Mouse (Mus musculus) ES-Bruce4 (cell line): ENCODE data around the gene Ywhae. TPM values are rescaled to one million over a fixed set of nuclear protein-coding genes. Genes with fewer than 3 reads are reported as not detected.

Source experiments
- H3K27ac ChIP-seq: 2 replicates; pipeline ENCODE4 v1.5.1; 2012; ENCODE audit warnings: low read length, inconsistent platforms; ENCODE audit not compliant: insufficient read depth
- H3K27me3 ChIP-seq: 2 replicates; pipeline ENCODE4 v1.6.1; 2012; ENCODE audit warnings: mild to moderate bottlenecking, low read length, inconsistent platforms; ENCODE audit not compliant: control insufficient read depth, poor library complexity, insufficient read depth, severe bottlenecking
- H3K36me3 ChIP-seq: 2 replicates; pipeline ENCODE4 v1.6.1; 2012; ENCODE audit warnings: inconsistent platforms, mild to moderate bottlenecking, low read length, moderate library complexity; ENCODE audit not compliant: control insufficient read depth, poor library complexity, insufficient read depth, severe bottlenecking
- H3K4me1 ChIP-seq: one replicate; pipeline ENCODE4 v1.8.1; 2011; ENCODE audit warnings: low read length; ENCODE audit not compliant: control insufficient read depth, insufficient read depth
- H3K4me3 ChIP-seq: 2 replicates; pipeline ENCODE4 v1.5.1; 2011; ENCODE audit warnings: low read depth, mild to moderate bottlenecking, low read length
- H3K9ac ChIP-seq: 2 replicates; pipeline ENCODE4 v1.6.1; 2012; ENCODE audit warnings: low read depth, mild to moderate bottlenecking, inconsistent platforms; ENCODE audit not compliant: poor library complexity, severe bottlenecking
- H3K9me3 ChIP-seq: replicated peaks from 2 replicates; pipeline ENCODE4 v1.6.1; 2012; ENCODE audit warnings: mild to moderate bottlenecking, low read length, inconsistent platforms; ENCODE audit not compliant: control insufficient read depth, poor library complexity, insufficient read depth, severe bottlenecking
- CTCF ChIP-seq: IDR thresholded peaks from one replicate; pipeline ENCODE4 v1.8.1; 2011; ENCODE audit warnings: low read depth, low read length
- EP300 ChIP-seq: IDR thresholded peaks from 2 replicates; pipeline ENCODE4 v1.6.1; 2011; ENCODE audit warnings: low read depth, low read length; ENCODE audit not compliant: insufficient read depth
- POLR2A ChIP-seq: IDR thresholded peaks from one replicate; pipeline ENCODE4 v1.8.1; 2011; ENCODE audit warnings: low read length; ENCODE audit not compliant: insufficient read depth
- polyA plus RNA-seq: library from polyadenylated mRNA; stranded (reverse); fragments of >200 nt; gene quantifications from 2 replicates; pipeline ENCODE4 v1.2.4, GENCODE M21; 2011; ENCODE audit warnings: low read depth; ENCODE audit not compliant: missing spikeins, insufficient read depth, insufficient read length

Ywhae gene
- polyA plus RNA-seq, 1 experiment = 1,367 TPM

DNA sequence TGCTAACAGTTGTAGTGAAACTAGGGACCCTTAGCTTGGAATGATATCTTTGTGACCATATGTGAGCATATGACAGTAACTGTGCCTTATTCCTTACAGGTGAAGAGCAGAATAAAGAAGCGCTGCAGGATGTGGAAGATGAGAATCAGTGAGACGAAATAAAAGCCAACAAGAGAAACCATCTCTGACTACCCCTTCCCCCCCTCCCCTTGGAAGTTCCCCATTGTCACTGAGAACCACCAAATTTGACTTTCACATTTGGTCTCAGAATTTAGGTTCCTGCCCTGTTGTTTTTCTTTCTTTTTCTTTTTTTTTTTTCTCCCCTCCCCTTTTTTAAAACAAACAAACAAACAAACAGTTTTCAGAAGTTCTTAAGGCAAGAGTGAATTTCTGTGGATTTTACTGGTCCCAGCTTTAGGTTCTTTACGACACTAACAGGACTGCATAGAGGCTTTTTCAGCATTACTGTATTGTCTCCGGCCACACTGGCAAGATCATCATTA, 31.9 kb downstream of the Ywhae start:
- TF ChIP-seq EP300 (no peak), POLR2A (no peak), CTCF (no peak)
- H3K36me3 ChIP-seq = peaks cover 53% of the 10 kb centered on the region
- no peak overlapping the region for H3K27ac ChIP-seq
- H3K4me1 ChIP-seq = no peaks in the 10 kb centered on the region
- no peaks in the 10 kb centered on the region for H3K9me3 ChIP-seq
- no peak overlapping the region for H3K9ac ChIP-seq
- H3K4me3 ChIP-seq = no peak overlapping the region
- H3K27me3 ChIP-seq = no peaks in the 10 kb centered on the region

DNA sequence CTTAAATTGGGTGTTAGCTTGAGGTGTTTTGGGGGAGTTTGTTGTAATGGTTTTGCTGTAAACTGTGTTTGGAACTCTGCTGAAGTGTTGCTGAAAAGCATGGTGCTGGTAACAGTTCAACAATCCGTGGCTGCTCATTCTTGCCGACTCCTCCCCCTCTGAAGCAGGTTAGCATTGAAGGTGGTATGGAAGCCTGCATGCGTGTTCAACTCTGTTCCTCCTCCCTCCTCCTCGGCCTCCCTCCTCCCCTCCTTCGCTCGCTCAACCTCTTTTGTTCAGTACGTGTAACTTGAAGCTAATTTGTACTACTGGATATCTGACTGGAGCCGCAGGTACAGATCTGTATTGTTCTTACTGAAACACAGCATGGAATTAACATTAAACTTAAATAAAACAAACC, 32.5 kb downstream of the Ywhae start:
- no peaks in the 10 kb centered on the region for H3K9me3 ChIP-seq
- H3K27ac ChIP-seq = no peak overlapping the region
- H3K4me3 ChIP-seq = no peak overlapping the region
- no peak overlapping the region for H3K9ac ChIP-seq
- no peak for TF ChIP-seq POLR2A
- H3K27me3 ChIP-seq = no peaks in the 10 kb centered on the region
- no peaks in the 10 kb centered on the region for H3K4me1 ChIP-seq
- H3K36me3 ChIP-seq = peaks cover 47% of the 10 kb centered on the region

DNA sequence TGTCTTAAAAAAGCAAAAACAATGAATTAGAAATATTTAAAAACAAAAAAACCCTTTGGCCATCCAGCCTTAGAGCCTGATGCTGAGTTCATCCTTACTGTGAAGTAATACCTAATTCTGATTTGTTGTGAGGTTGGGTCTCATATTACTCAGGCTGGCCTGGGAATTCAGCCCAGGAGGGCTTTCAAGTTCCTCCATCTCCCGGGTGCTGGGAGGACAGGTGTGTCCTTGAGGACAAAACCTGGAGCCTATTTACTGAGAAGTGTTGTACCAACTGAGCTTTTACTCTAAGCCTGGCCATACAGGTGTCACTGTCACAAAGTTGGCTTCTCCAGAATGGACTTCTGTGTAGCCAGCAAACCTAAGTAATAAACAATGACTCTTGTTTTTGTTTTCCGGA, 34.3 kb downstream of the Ywhae start:
- TF ChIP-seq POLR2A = no peak
- TF ChIP-seq CTCF = no peak
- no peak for TF ChIP-seq EP300
- Histone ChIP-seq H3K36me3 (peaks cover 34% of the 10 kb centered on the region), H3K4me3 (no peak overlapping the region), H3K27ac (peak overlapping the region; percentile 60; the same call in 1 of the 2 replicates), H3K9me3 (no peaks in the 10 kb centered on the region), H3K4me1 (no peaks in the 10 kb centered on the region), H3K27me3 (no peaks in the 10 kb centered on the region), H3K9ac (no peak overlapping the region)

DNA sequence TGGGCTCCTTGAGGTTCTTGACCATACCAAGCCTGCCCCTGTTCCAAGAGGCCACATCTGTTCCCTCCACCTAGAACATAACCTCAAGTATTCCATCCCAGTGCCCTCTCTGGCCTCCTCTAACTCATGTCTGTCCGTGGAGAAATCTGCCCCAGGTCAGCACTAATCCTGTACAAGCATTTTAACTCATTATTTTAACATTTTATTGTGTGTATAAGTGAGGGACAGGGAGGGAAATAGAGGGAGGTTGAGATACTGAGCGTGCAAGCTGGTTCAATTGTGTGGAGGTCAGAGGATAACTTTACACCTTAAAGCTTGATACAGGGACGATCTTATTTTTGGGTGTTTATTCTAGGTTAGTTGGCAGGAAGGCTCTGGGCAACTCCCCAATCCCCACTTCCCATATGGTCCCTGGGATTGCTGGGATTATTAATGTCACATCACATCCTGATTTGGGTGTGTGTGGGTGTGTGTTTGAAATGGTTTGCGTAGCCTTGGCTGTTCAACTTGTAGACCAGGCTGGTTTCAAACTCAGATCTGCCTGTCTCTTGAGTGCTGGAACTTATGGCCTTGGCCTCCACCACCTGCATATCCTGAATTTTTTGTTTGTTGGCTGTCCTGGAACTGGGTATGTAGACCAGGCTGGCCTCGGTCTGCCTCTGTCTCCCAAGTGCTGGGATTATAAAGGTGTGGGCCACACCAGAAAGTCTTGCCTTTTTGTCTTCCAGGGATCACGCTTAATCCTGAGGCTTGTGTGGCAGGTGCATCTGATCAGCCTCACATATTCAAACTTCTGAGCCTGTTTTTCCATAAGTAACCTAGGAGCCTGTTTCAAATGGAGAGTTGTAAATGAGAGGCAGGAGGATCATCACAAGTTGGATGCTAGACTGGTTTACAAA, 35.7 kb downstream of the Ywhae start:
- TF ChIP-seq CTCF (no peak), POLR2A (no peak), EP300 (no peak)
- Histone ChIP-seq H3K4me1 (no peaks in the 10 kb centered on the region), H3K9ac (no peak overlapping the region), H3K36me3 (peaks cover 32% of the 10 kb centered on the region), H3K27ac (no peak overlapping the region), H3K4me3 (no peak overlapping the region), H3K9me3 (no peaks in the 10 kb centered on the region), H3K27me3 (no peaks in the 10 kb centered on the region)

DNA sequence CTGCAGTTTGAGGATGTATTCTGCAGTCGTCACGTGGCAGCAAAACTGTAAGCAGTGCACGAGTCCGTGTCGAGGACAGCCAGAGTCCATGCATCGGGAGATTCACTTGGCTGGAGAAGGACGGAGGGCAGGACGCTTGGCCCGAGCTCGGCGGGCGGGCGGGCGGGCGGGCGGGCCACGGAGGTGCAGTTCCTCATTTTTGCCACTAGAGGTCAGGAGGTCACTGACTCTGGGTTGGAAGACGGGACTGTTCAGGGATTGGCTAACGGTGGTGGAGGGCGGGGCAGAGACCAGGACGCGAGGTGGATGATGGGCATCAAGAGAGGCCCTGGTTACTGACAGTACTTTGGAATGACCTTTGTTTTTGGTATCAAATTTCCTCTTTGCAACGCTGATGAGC, 36.5 kb downstream of the Ywhae start:
- peak overlapping the region; percentile 47; the same call in 1 of the 2 replicates for H3K4me3 ChIP-seq
- H3K9ac ChIP-seq = peak overlapping the region; percentile 43; the same call in 1 of the 2 replicates
- peaks cover 25% of the 10 kb centered on the region for H3K36me3 ChIP-seq
- no peaks in the 10 kb centered on the region for H3K27me3 ChIP-seq
- H3K4me1 ChIP-seq = no peaks in the 10 kb centered on the region
- H3K27ac ChIP-seq = no peak overlapping the region
- TF ChIP-seq CTCF (peak; percentile 65), EP300 (no peak), POLR2A (no peak)
- H3K9me3 ChIP-seq = no peaks in the 10 kb centered on the region

- TF ChIP-seq CTCF (no peak), EP300 (no peak), POLR2A (no peak)
- H3K4me1 ChIP-seq = no peaks in the 10 kb centered on the region
- H3K27me3 ChIP-seq = no peaks in the 10 kb centered on the region
- no peak overlapping the region for H3K27ac ChIP-seq
- H3K9me3 ChIP-seq = no peaks in the 10 kb centered on the region
- peaks cover 3% of the 10 kb centered on the region; the same call in 1 of the 2 replicates for H3K36me3 ChIP-seq
- no peak overlapping the region for H3K4me3 ChIP-seq
- H3K9ac ChIP-seq = no peak overlapping the region
Observed at GRCm38 (mm10) chr11:75772562-75772961, 39.9 kb downstream of the Ywhae start.
